Mouse (Mus musculus) G1E (cell line): Measurements from ENCODE around the gene Eif3c.

Source experiments
- CTCF ChIP-seq: IDR thresholded peaks from 2 replicates; pipeline ENCODE4 v1.5.1; 2012; ENCODE audit warnings: low read depth, low read length, inconsistent platforms, mixed read lengths
- GATA2 ChIP-seq: IDR thresholded peaks from 2 replicates; pipeline ENCODE4 v1.6.1; 2012; ENCODE audit warnings: low read depth, low read length, inconsistent platforms, borderline replicate concordance

DNA sequence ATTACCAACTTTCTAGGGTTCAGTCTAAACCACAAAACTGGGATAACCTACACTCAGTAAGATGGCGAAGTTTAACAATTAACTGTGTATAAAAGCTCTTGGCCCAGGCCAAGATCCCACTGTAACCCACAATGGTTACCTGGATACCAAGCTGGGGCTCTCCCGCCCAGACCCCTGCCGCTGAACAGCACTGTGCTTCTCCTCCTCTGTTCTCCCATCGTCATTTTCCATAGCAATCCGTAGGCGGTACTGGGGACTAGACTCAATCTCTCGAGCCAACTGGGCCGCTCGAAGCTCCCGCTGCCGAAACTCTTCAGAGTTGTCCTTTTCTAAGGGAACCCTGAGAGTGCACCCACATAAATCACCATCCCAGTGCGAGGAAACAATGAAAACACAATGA is 68.2 kb downstream of the Eif3c start:
- no peak for TF ChIP-seq CTCF
- TF ChIP-seq GATA2: no peak
